Mouse (Mus musculus): Measurements from ENCODE around the gene Olfm1.

- TF ChIP-seq CTCF (IDR thresholded peaks at IDR 0.05; ENCODE audit: low read depth): no peak
- TF ChIP-seq EP300 (IDR thresholded peaks at IDR 0.05; ENCODE audit: low read depth): no peak
Observed at GRCm38 (mm10) chr2:28165570-28165969, 27.2 kb upstream of the Olfm1 start.

Data from heart, postnatal 0 days (tissue).